Mouse (Mus musculus) cerebellum, adult 11-12 months (tissue): ENCODE data around the gene Mark3.

ENCODE experiments used
- DNase-seq: peaks from one replicate; pipeline ENCODE4 v3.0.0; 2022

The Mark3 gene

GRCm38 (mm10) chr12:111703301-111703700, 129.0 kb downstream of the Mark3 start:
- no peak for DNase-seq

- no peak for DNase-seq
Observed at GRCm38 (mm10) chr12:111704609-111705008, 130.3 kb downstream of the Mark3 start.

- no peak for DNase-seq
Observed at GRCm38 (mm10) chr12:111705186-111705973, 131.1 kb downstream of the Mark3 start.
